Comparison of ENCODE assay signal across 10 mouse cellular contexts in genomic region chr11:108936016-108936792, GRCm38 (mm10). TPM values are rescaled to one million over a fixed set of nuclear protein-coding genes. Genes with fewer than 3 reads are reported as not detected.
DNase-seq lines count a peak whose midpoint lies in the region; ATAC-seq and TF ChIP-seq lines count a peak whose summit lies in the region.
"Had no signal": no experiment of that assay in that cellular context is flagged by ENCODE, and none has a peak within 500 bp of the region (broad histone marks: within the 10 kb centered on the region; RNA-seq: fewer than 3 reads in every experiment).

No protein-coding gene starts in this region.

- H3K27me3 ChIP-seq in liver, adult 2 months (ENCODE audit: control insufficient read depth, insufficient read depth, low read length) = no peaks in the 10 kb centered on the region
- peaks cover 8% of the 10 kb centered on the region; the same call in 1 of the 2 replicates for H3K27me3 ChIP-seq in forebrain, embryonic 12.5 days
- no peaks in the 10 kb centered on the region for H3K27me3 ChIP-seq in hindbrain, embryonic 15.5 days
- H3K27me3 ChIP-seq in midbrain, embryonic 16.5 days (ENCODE audit: control insufficient read depth, insufficient read depth, low read depth, low read length) = no peaks in the 10 kb centered on the region
- H3K27me3 ChIP-seq: heart, embryonic 13.5 days had no signal

- peaks cover 6% of the 10 kb centered on the region; the same call in 1 of the 2 replicates for H3K36me3 ChIP-seq in liver, adult 2 months (ENCODE audit: control insufficient read depth, insufficient read depth, low read length)
- peaks cover 65% of the 10 kb centered on the region for H3K36me3 ChIP-seq in forebrain, embryonic 12.5 days (replicated peaks)
- peaks cover 17% of the 10 kb centered on the region for H3K36me3 ChIP-seq in hindbrain, embryonic 15.5 days
- peaks cover 10% of the 10 kb centered on the region; the same call in 1 of the 2 replicates for H3K36me3 ChIP-seq in midbrain, embryonic 16.5 days (ENCODE audit: control insufficient read depth, insufficient read depth, low read length)

- TF ChIP-seq POLR2A in liver, adult 2 months (IDR thresholded peaks at IDR 0.05; ENCODE audit: extremely low read depth, insufficient read depth, low read length) = no peak

- H3K9ac ChIP-seq in liver, adult 2 months (ENCODE audit: low read depth, low read length) = no peak overlapping the region
- no peak overlapping the region for H3K9ac ChIP-seq in forebrain, embryonic 12.5 days
- no peak overlapping the region for H3K9ac ChIP-seq in hindbrain, embryonic 15.5 days
- H3K9ac ChIP-seq in midbrain, embryonic 16.5 days (ENCODE audit: low read depth, low read length) = no peak overlapping the region
- H3K9ac ChIP-seq: heart, embryonic 13.5 days had no signal

- ATAC-seq in forebrain, embryonic 12.5 days (ENCODE audit: low FRiP score) = 0 out of 2 replicates have a peak, but pooled peaks have one; percentile 27
- ATAC-seq in hindbrain, embryonic 15.5 days (ENCODE audit: low FRiP score, low read depth) = no peak
- no peak for ATAC-seq in midbrain, embryonic 16.5 days

- 23% methylated on average over 18 of the region's 18 CpGs for WGBS in liver, adult 2 months
- 25% methylated on average over 18 of the region's 18 CpGs for WGBS in forebrain, embryonic 12.5 days
- WGBS in hindbrain, embryonic 15.5 days = 54% methylated on average over 18 of the region's 18 CpGs
- 32% methylated on average over 18 of the region's 18 CpGs for WGBS in midbrain, embryonic 16.5 days

- peak overlapping the region; percentile 38; the same call in 1 of the 2 replicates for H3K4me2 ChIP-seq in forebrain, embryonic 12.5 days
- H3K4me2 ChIP-seq in hindbrain, embryonic 15.5 days = no peak overlapping the region
- H3K4me2 ChIP-seq in midbrain, embryonic 16.5 days (ENCODE audit: low read length) = no peak overlapping the region
- H3K4me2 ChIP-seq: heart, embryonic 13.5 days had no signal

- H3K27ac ChIP-seq in liver, adult 2 months (replicated peaks; ENCODE audit: insufficient read depth, low read depth, low read length) = no peak overlapping the region; the same call in 1 of the 2 replicates
- peak overlapping the region; percentile 76 for H3K27ac ChIP-seq in forebrain, embryonic 12.5 days
- peak overlapping the region; percentile 67 for H3K27ac ChIP-seq in hindbrain, embryonic 15.5 days (replicated peaks)
- peak overlapping the region; percentile 50 for H3K27ac ChIP-seq in midbrain, embryonic 16.5 days (ENCODE audit: low read length)
- H3K27ac ChIP-seq: heart, embryonic 13.5 days had no signal

- H3K4me1 ChIP-seq in liver, adult 2 months (ENCODE audit: control insufficient read depth, insufficient read depth, low read length) = peaks cover 6% of the 10 kb centered on the region
- peaks cover 76% of the 10 kb centered on the region for H3K4me1 ChIP-seq in forebrain, embryonic 12.5 days
- H3K4me1 ChIP-seq in hindbrain, embryonic 15.5 days (replicated peaks) = peaks cover 58% of the 10 kb centered on the region
- peaks cover 50% of the 10 kb centered on the region for H3K4me1 ChIP-seq in midbrain, embryonic 16.5 days (ENCODE audit: control insufficient read depth, insufficient read depth, low read length)

- peak; percentile 88 for DNase-seq in liver, adult 2 months (ENCODE audit: extremely low read depth, low read depth, low spot score)
- DNase-seq in liver = no peak
- DNase-seq in T-cell, adult 2 months (ENCODE audit: low spot score) = no peak
- DNase-seq in cerebellum, adult 8-10 months = no peak
- DNase-seq in urinary bladder, postnatal 10 days (ENCODE audit: low spot score) = no peak
- DNase-seq: kidney, postnatal 36 days had no signal

- no peak overlapping the region for H3K4me3 ChIP-seq in liver, adult 2 months (ENCODE audit: insufficient read depth, low read depth, low read length)
- no peak overlapping the region for H3K4me3 ChIP-seq in forebrain, embryonic 12.5 days (replicated peaks)
- no peak overlapping the region for H3K4me3 ChIP-seq in hindbrain, embryonic 15.5 days
- no peak overlapping the region for H3K4me3 ChIP-seq in midbrain, embryonic 16.5 days (ENCODE audit: low read depth, low read length)
- H3K4me3 ChIP-seq: heart, embryonic 13.5 days had no signal

- no peak for TF ChIP-seq CTCF in liver, adult 2 months (IDR thresholded peaks at IDR 0.05; ENCODE audit: low read depth, low read length)

- no peaks in the 10 kb centered on the region for H3K9me3 ChIP-seq in forebrain, embryonic 12.5 days
- H3K9me3 ChIP-seq in hindbrain, embryonic 15.5 days = no peaks in the 10 kb centered on the region
- no peaks in the 10 kb centered on the region for H3K9me3 ChIP-seq in midbrain, embryonic 16.5 days (replicated peaks; ENCODE audit: control insufficient read depth, low read length, poor library complexity, severe bottlenecking)
- H3K9me3 ChIP-seq: heart, embryonic 13.5 days had no signal

- peaks cover 6% of the 10 kb centered on the region; the same call in 1 of the 2 replicates for H3K79me2 ChIP-seq in liver, adult 2 months (ENCODE audit: control insufficient read depth, insufficient read depth, low read length)

RNA-seq across cellular contexts. Expression of gene Axin2, which starts 16.1 kb away (rescaled TPM):
- total RNA-seq in liver, adult 2 months (2014; rRNA removed) = 3.2 and 4.0 TPM in 2 replicates
- polyA plus RNA-seq in liver, adult 2 months (2012; rRNA removed) = 5.8 TPM in 2 replicates
- 14.8 and 17.4 TPM in 2 replicates for polyA plus RNA-seq in forebrain, embryonic 12.5 days (2016; fragmentation: Nextera tagmentation; extraction: Ambion mirVana)
- polyA plus RNA-seq in hindbrain, embryonic 15.5 days (2015; fragmentation: Nextera tagmentation; extraction: Ambion mirVana) = 8.9 and 9.2 TPM in 2 replicates
- 9.3 and 11.3 TPM in 2 replicates for polyA plus RNA-seq in midbrain, embryonic 16.5 days (2015; fragmentation: Nextera tagmentation; extraction: Ambion mirVana)
